ENCODE assay signal across 18 mouse cellular contexts in genomic region chr9:85439664-85440063, GRCm38 (mm10).
DNase-seq lines count a peak whose midpoint lies in the region; ATAC-seq lines count a peak whose summit lies in the region.
"Had no signal": no experiment of that assay in that cellular context is flagged by ENCODE, and none has a peak within 500 bp of the region (broad histone marks: within the 10 kb centered on the region; RNA-seq: fewer than 3 reads in every experiment).

No protein-coding gene starts in this region.

- H3K4me3 ChIP-seq in embryonic facial prominence, embryonic 12.5 days: no peak overlapping the region
- no peak overlapping the region for H3K4me3 ChIP-seq in embryonic facial prominence, embryonic 10.5 days
- H3K4me3 ChIP-seq in limb, embryonic 15.5 days: no peak overlapping the region
- H3K4me3 ChIP-seq: heart, adult 2 months; hindbrain, embryonic 12.5 days; myocyte had no signal

- H3K4me2 ChIP-seq in embryonic facial prominence, embryonic 12.5 days (replicated peaks): no peak overlapping the region
- no peak overlapping the region for H3K4me2 ChIP-seq in limb, embryonic 15.5 days
- H3K4me2 ChIP-seq: hindbrain, embryonic 12.5 days had no signal

- DNase-seq in embryonic facial prominence, embryonic 10.5 days (ENCODE audit: low spot score): no peak
- peak; percentile 38 for DNase-seq in retina, postnatal 1 day
- no peak for DNase-seq in retina, embryonic 14.5 days (ENCODE audit: low spot score)
- no peak for DNase-seq in frontal cortex, postnatal 25 days (ENCODE audit: low spot score in 2 of 2)
- DNase-seq in thymus, postnatal 10 days (ENCODE audit: low spot score in 2 of 2): no peak
- no peak for DNase-seq in MN1 (ENCODE audit: low spot score)
- DNase-seq: cerebellum, adult 11 months; heart, adult 2 months; kidney, adult 8-10 months; kidney, postnatal 36 days; lung, adult 18-20 months; right cerebral cortex, adult 18-20 months; thymus, postnatal 25 days had no signal

- H3K4me1 ChIP-seq in embryonic facial prominence, embryonic 12.5 days: no peaks in the 10 kb centered on the region; the same call in 1 of the 2 replicates
- 0 out of 2 replicates have a peak, but pooled peaks cover 4% of the 10 kb centered on the region for H3K4me1 ChIP-seq in embryonic facial prominence, embryonic 10.5 days
- H3K4me1 ChIP-seq in limb, embryonic 15.5 days: no peaks in the 10 kb centered on the region
- H3K4me1 ChIP-seq: hindbrain, embryonic 12.5 days had no signal

- no peak overlapping the region for H3K9ac ChIP-seq in embryonic facial prominence, embryonic 12.5 days
- H3K9ac ChIP-seq in limb, embryonic 15.5 days: no peak overlapping the region
- H3K9ac ChIP-seq: hindbrain, embryonic 12.5 days had no signal

- no peak overlapping the region for H3K27ac ChIP-seq in embryonic facial prominence, embryonic 12.5 days
- H3K27ac ChIP-seq in embryonic facial prominence, embryonic 10.5 days (replicated peaks): no peak overlapping the region
- 0 out of 2 replicates have a peak overlapping the region, but pooled peaks have one; percentile 24 for H3K27ac ChIP-seq in limb, embryonic 15.5 days
- H3K27ac ChIP-seq: heart, adult 2 months; hindbrain, embryonic 12.5 days; macrophage had no signal

- no peaks in the 10 kb centered on the region for H3K27me3 ChIP-seq in embryonic facial prominence, embryonic 12.5 days
- H3K27me3 ChIP-seq in embryonic facial prominence, embryonic 10.5 days (replicated peaks; ENCODE audit: low read depth, poor library complexity, severe bottlenecking): no peaks in the 10 kb centered on the region
- H3K27me3 ChIP-seq in limb, embryonic 15.5 days: no peaks in the 10 kb centered on the region
- H3K27me3 ChIP-seq: hindbrain, embryonic 12.5 days had no signal

- H3K9me3 ChIP-seq in embryonic facial prominence, embryonic 12.5 days: no peaks in the 10 kb centered on the region
- H3K9me3 ChIP-seq in embryonic facial prominence, embryonic 10.5 days: no peaks in the 10 kb centered on the region
- H3K9me3 ChIP-seq in limb, embryonic 15.5 days: no peaks in the 10 kb centered on the region
- H3K9me3 ChIP-seq: hindbrain, embryonic 12.5 days had no signal

- 47% methylated on average over 1 of the region's 1 CpGs for WGBS in embryonic facial prominence, embryonic 12.5 days
- WGBS in embryonic facial prominence, embryonic 10.5 days: 46% methylated on average over 1 of the region's 1 CpGs
- WGBS in limb, embryonic 15.5 days: 47% methylated on average over 1 of the region's 1 CpGs

- H3K36me3 ChIP-seq in embryonic facial prominence, embryonic 12.5 days: no peaks in the 10 kb centered on the region
- no peaks in the 10 kb centered on the region for H3K36me3 ChIP-seq in embryonic facial prominence, embryonic 10.5 days (replicated peaks)
- no peaks in the 10 kb centered on the region for H3K36me3 ChIP-seq in limb, embryonic 15.5 days
- H3K36me3 ChIP-seq: hindbrain, embryonic 12.5 days had no signal

- peak; percentile 6; the same call in 1 of the 2 replicates for ATAC-seq in embryonic facial prominence, embryonic 12.5 days (ENCODE audit: insufficient number of reproducible peaks, insufficient read depth, low FRiP score, low TSS enrichment)
- peak; percentile 67; the same call in 1 of the 2 replicates for ATAC-seq in limb, embryonic 15.5 days (ENCODE audit: insufficient number of reproducible peaks, low FRiP score, low TSS enrichment, low read depth)
